Mouse (Mus musculus): ENCODE data around the gene Pqlc3. TPM values are rescaled to one million over a fixed set of nuclear protein-coding genes. Genes with fewer than 3 reads are reported as not detected.
"Not testable (repeated sequence)": the region's sequence is repeated elsewhere in the genome, so short reads cannot be mapped to it uniquely, and the experiment has no call there.

Gene Pqlc3
- polyA plus RNA-seq, 1 experiment: 145 TPM

GRCm38 (mm10) chr12:17034671-17035070 lies 34.5 kb upstream of the Pqlc3 start:
- Histone ChIP-seq H3K4me1 (ENCODE audit: control insufficient read depth, insufficient read depth, low read length) (no peaks in the 10 kb centered on the region), H3K27ac (ENCODE audit: insufficient read depth, low read depth, low read length) (no peak overlapping the region), H3K4me3 (ENCODE audit: insufficient read depth, low read length) (no peak overlapping the region)
- TF ChIP-seq POLR2A (IDR thresholded peaks at IDR 0.05; ENCODE audit: borderline replicate concordance, low read depth, low read length) (no peak), CTCF (IDR thresholded peaks at IDR 0.05; ENCODE audit: low read depth, low read length) (no peak)

- H3K4me1 ChIP-seq (ENCODE audit: control insufficient read depth, insufficient read depth, low read length): no peaks in the 10 kb centered on the region
- H3K27ac ChIP-seq (ENCODE audit: insufficient read depth, low read depth, low read length): no peak overlapping the region
- no peak for TF ChIP-seq POLR2A (IDR thresholded peaks at IDR 0.05; ENCODE audit: borderline replicate concordance, low read depth, low read length)
- no peak for TF ChIP-seq CTCF (IDR thresholded peaks at IDR 0.05; ENCODE audit: low read depth, low read length)
- no peak overlapping the region for H3K4me3 ChIP-seq (ENCODE audit: insufficient read depth, low read length)
Measured at GRCm38 (mm10) chr12:17033464-17033841, 33.2 kb upstream of the Pqlc3 start.

- H3K4me3 ChIP-seq (ENCODE audit: insufficient read depth, low read length): no peak overlapping the region
- no peak for TF ChIP-seq POLR2A (IDR thresholded peaks at IDR 0.05; ENCODE audit: borderline replicate concordance, low read depth, low read length)
- 0 out of 2 replicates have a peak, but pooled peaks have one; percentile 23 for TF ChIP-seq CTCF (IDR thresholded peaks at IDR 0.05; ENCODE audit: low read depth, low read length)
- no peak overlapping the region for H3K27ac ChIP-seq (ENCODE audit: insufficient read depth, low read depth, low read length)
- no peaks in the 10 kb centered on the region for H3K4me1 ChIP-seq (ENCODE audit: control insufficient read depth, insufficient read depth, low read length)
Measured at GRCm38 (mm10) chr12:17032694-17033463, 32.7 kb upstream of the Pqlc3 start.

- no peak overlapping the region for H3K27ac ChIP-seq (ENCODE audit: insufficient read depth, low read depth, low read length)
Measured at GRCm38 (mm10) chr12:17024554-17025110, 24.4 kb upstream of the Pqlc3 start.

GRCm38 (mm10) chr12:17022145-17022544 lies 21.9 kb upstream of the Pqlc3 start:
- Histone ChIP-seq H3K27ac (ENCODE audit: insufficient read depth, low read depth, low read length) (no peak overlapping the region), H3K4me3 (ENCODE audit: insufficient read depth, low read length) (no peak overlapping the region), H3K4me1 (ENCODE audit: control insufficient read depth, insufficient read depth, low read length) (no peaks in the 10 kb centered on the region)
- TF ChIP-seq CTCF (IDR thresholded peaks at IDR 0.05; ENCODE audit: low read depth, low read length): no peak
- no peak for TF ChIP-seq POLR2A (IDR thresholded peaks at IDR 0.05; ENCODE audit: borderline replicate concordance, low read depth, low read length)

More at GRCm38 (mm10) chr12:17024554-17025110, 24.4 kb upstream of the Pqlc3 start:
- no peak overlapping the region for H3K4me3 ChIP-seq (ENCODE audit: insufficient read depth, low read length)
- TF ChIP-seq CTCF (IDR thresholded peaks at IDR 0.05; ENCODE audit: low read depth, low read length) (no peak), POLR2A (IDR thresholded peaks at IDR 0.05; ENCODE audit: borderline replicate concordance, low read depth, low read length) (no peak)
- no peaks in the 10 kb centered on the region for H3K4me1 ChIP-seq (ENCODE audit: control insufficient read depth, insufficient read depth, low read length)

GRCm38 (mm10) chr12:17021125-17021524 lies 20.9 kb upstream of the Pqlc3 start:
- H3K4me1 ChIP-seq (ENCODE audit: control insufficient read depth, insufficient read depth, low read length); H3K4me3 ChIP-seq (ENCODE audit: insufficient read depth, low read length); H3K27ac ChIP-seq (ENCODE audit: insufficient read depth, low read depth, low read length): not testable (repeated sequence)

GRCm38 (mm10) chr12:17018468-17018867 lies 18.3 kb upstream of the Pqlc3 start:
- H3K27ac ChIP-seq (ENCODE audit: insufficient read depth, low read depth, low read length): no peak overlapping the region
- TF ChIP-seq CTCF (IDR thresholded peaks at IDR 0.05; ENCODE audit: low read depth, low read length): peak; percentile 40
- no peak for TF ChIP-seq POLR2A (IDR thresholded peaks at IDR 0.05; ENCODE audit: borderline replicate concordance, low read depth, low read length)
- H3K4me1 ChIP-seq (ENCODE audit: control insufficient read depth, insufficient read depth, low read length): no peaks in the 10 kb centered on the region
- H3K4me3 ChIP-seq (ENCODE audit: insufficient read depth, low read length): no peak overlapping the region

- TF ChIP-seq POLR2A (IDR thresholded peaks at IDR 0.05; ENCODE audit: borderline replicate concordance, low read depth, low read length) (no peak), CTCF (IDR thresholded peaks at IDR 0.05; ENCODE audit: low read depth, low read length) (no peak)
- no peak overlapping the region for H3K4me3 ChIP-seq (ENCODE audit: insufficient read depth, low read length)
- H3K4me1 ChIP-seq (ENCODE audit: control insufficient read depth, insufficient read depth, low read length): no peaks in the 10 kb centered on the region
- no peak overlapping the region for H3K27ac ChIP-seq (ENCODE audit: insufficient read depth, low read depth, low read length)
Measured at GRCm38 (mm10) chr12:17015711-17016110, 15.5 kb upstream of the Pqlc3 start.

GRCm38 (mm10) chr12:17012067-17012899 lies 12.1 kb upstream of the Pqlc3 start:
- Histone ChIP-seq H3K4me3 (ENCODE audit: insufficient read depth, low read length) (no peak overlapping the region), H3K27ac (ENCODE audit: insufficient read depth, low read depth, low read length) (no peak overlapping the region), H3K4me1 (ENCODE audit: control insufficient read depth, insufficient read depth, low read length) (no peaks in the 10 kb centered on the region)
- no peak for TF ChIP-seq CTCF (IDR thresholded peaks at IDR 0.05; ENCODE audit: low read depth, low read length)
- no peak for TF ChIP-seq POLR2A (IDR thresholded peaks at IDR 0.05; ENCODE audit: borderline replicate concordance, low read depth, low read length)

Measured in bone marrow macrophage, adult 2 months (primary cell).